Mouse (Mus musculus) cerebellum, adult 18-20 months (tissue): ENCODE measurements around the gene H2-DMb1.
"Not testable (repeated sequence)": the region's sequence is repeated elsewhere in the genome, so short reads cannot be mapped to it uniquely, and the experiment has no call there.

Experiments used
- DNase-seq, 2 experiments: peaks; one replicate each; pipeline ENCODE4 v3.0.0; 2021

The H2-DMb1 gene

GRCm38 (mm10) chr17:34123518-34123917 is 29.4 kb upstream of the H2-DMb1 start:
- no peak for DNase-seq

- no peak for DNase-seq
Observed at GRCm38 (mm10) chr17:34124649-34125048, 28.2 kb upstream of the H2-DMb1 start.

DNA sequence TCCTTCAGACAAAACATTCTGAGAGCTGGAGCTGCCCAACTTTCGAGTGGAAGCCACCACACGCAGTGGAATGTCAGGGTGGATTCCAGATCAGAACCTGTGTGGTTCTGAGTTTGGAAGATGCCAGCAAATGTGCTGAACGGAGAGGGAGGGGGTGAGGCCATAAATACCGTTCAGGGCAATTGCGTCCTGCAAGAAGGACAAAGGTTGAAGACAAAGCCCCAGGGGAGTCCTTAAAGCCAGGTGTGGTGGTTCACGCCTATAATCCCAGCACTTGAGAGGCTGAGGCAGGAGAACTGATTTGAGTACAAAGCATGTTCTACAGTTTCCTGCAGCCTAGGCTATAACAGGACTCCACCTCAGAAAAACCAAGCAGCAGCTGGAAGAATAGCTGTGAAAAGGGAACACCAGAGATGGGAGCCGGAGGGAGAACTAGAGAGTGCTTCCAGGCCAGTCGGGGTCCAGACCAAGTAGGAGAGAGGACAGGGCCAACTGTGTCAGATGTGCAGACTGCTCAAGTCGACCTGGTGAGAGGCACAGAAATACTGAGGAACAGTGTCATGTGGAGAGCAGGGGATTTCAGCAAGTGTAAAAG is 25.9 kb upstream of the H2-DMb1 start:
- DNase-seq, result no peak

DNA sequence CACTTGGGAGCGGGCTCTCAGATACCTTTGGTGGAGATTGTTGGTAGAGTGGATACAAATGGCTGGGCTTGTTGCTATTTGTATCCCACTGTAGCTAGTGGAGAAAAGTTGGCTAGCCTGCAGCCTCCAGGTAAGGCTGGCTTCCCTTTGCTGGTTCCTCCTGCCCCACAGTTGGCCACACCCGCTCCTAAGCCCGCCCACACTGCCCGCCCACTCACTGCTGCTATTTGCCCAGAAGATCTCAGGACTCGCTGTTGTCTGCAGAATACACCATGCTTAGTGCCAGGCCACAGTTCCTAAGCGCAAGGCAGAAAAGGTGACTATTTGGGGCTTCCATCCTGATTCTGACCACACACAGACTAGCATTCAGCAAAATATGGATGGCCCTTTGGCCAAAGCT is 25.4 kb upstream of the H2-DMb1 start:
- peak; percentile 69 to 82 for DNase-seq

GRCm38 (mm10) chr17:34128264-34128937 is 24.5 kb upstream of the H2-DMb1 start:
- no peak for DNase-seq

DNA sequence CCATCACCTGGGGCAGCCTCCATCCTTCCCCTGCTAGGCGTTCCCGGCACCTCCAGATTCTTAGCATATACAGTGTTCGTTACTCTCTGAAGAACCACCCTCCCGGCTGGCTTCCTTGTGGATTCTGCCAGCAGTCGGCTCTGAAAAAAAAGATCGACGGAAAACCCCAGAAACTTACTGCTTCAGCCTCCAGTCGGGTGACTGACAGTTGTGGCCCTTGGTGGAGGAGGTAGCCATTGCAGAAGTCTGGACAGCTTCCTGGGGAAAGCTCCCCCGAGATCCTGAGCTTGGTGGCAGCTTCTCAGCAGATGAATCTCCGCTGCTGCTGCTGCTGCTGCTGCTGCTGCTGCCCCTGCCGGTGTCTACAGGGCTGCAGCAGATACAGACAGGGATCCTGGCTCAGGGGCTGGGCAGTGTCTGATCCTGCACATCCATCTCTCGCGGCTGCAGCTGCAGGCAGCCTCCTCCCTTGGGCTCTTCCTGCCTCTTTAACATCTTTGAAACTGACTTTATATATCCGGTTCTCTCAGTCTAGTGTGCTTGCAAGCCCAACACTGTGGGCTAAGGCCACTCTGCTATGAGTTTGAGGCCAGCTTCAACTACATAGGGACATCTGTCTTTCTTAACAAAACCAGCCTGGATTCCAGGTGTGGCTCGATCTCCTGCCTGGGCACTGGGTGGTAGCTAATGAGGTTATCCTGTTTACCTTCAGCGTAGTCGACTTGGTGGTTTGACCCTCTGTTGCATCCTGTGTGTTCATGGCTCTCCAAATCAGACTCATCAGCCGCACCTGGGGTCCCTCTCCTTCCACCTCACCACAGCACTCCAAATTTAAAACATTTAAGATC is 23.7 kb upstream of the H2-DMb1 start:
- no peak for DNase-seq

DNA sequence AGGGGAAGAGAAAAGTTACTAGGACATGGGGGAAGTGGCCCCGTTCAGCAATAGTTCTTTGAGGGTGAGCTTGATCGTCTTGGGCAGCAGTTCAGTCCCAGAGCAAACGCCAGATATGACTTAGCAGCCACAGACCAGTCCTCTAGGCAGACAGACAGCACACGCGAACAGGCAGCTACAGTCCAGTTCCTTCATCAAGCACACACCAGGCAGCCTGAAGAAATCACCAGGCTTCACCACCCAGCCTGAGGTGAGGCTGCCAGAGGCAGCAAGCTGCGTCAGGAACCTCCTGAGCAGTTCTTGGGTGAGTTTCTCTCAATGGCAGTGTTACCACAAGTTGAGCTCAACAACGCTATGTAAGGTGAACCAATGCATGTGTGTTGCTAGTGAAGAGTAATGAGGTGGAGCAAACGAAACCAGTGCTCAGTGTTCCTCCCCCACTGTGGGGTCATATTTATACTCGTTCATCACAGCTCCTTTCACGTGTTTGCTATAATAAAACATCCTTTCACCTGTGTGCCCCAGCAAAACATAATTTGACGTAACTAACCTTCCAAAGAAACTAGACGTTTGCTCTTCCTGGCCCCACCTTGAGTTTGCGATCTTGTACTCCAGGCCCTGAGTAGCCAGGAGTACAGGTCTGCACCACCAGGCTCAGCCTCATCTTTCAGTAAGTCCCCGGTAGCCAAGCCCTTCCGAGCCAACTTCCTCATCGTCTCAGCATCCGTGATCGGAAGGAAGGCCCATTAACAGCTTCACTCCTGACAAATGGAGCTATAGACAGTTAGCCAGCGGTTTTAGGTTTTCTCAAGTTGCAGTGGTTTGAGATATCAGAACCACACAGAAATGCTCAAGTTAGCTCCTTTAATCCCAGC is 22.6 kb upstream of the H2-DMb1 start:
- DNase-seq, result no peak

- no peak for DNase-seq
Observed at GRCm38 (mm10) chr17:34131911-34132310, 21.0 kb upstream of the H2-DMb1 start.

- DNase-seq, result no peak
Observed at GRCm38 (mm10) chr17:34133289-34133688, 19.6 kb upstream of the H2-DMb1 start.

DNA sequence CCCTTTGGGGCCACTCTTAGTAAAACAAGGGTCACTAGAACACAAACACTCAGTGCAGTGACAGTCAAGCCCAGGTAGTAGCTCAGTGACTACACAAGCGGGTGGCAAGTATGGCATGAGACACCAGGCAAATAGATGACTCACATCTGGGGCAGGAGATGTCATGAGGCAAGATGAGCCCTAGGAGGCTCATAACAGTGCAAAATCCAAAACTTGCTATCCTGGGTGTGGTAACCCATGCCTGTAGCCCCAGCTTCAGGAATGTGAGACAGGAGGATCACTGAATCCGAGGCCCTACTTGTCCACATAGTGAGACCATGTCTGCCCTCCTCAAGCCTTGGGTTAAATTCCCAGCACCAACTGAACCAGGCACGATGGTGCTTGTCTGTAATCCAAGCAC is 18.4 kb upstream of the H2-DMb1 start:
- DNase-seq, result no peak

- DNase-seq, result peak; percentile 97 to 99
Observed at GRCm38 (mm10) chr17:34135297-34136224, 17.3 kb upstream of the H2-DMb1 start.

GRCm38 (mm10) chr17:34137601-34138000 is 15.3 kb upstream of the H2-DMb1 start:
- no peak for DNase-seq

- DNase-seq, result no peak
Observed at GRCm38 (mm10) chr17:34138655-34139054, 14.2 kb upstream of the H2-DMb1 start.

DNA sequence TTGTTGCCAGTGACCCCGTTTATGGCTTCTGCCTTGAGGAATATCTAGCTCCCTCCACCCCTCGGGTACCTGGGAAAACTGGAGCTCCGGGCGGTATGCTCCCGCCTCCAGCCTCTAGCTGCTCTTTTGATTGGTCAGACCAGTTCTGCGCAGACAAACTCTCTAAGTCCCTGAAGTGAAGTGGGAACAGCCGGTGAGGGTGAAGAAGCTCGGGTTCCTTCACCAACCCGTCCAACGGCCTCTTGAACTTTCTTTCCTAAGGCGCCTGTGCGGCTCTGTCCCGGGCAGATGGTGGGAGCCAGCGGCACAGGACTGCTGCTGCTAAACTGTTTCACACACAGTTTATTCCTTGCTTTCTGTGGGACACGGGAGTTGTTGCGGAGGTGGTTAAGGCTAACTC is 13.5 kb upstream of the H2-DMb1 start:
- no peak for DNase-seq

GRCm38 (mm10) chr17:34140240-34140639 is 12.6 kb upstream of the H2-DMb1 start:
- DNase-seq, result no peak

DNA sequence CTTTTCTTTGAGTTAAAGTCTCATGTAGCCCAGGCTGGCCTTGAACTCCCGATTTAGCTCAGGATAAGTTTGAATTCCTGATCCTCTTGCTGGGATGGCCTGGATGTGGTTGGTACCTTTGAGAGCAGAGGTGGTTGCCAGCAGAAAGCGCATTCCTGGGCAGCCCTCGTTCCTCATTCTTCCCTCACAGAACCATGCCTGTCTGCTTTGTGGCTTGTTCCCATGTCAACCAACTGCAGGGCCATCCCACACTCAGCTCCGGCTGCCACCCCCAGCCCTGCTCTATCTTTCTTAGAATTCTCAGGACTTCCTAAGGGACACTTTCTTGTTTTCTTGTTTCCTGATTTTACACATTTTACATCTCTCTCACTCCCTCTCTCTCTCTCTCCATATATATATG is 11.4 kb upstream of the H2-DMb1 start:
- no peak for DNase-seq

- no peak for DNase-seq
Observed at GRCm38 (mm10) chr17:34142456-34143010, 10.3 kb upstream of the H2-DMb1 start.

DNA sequence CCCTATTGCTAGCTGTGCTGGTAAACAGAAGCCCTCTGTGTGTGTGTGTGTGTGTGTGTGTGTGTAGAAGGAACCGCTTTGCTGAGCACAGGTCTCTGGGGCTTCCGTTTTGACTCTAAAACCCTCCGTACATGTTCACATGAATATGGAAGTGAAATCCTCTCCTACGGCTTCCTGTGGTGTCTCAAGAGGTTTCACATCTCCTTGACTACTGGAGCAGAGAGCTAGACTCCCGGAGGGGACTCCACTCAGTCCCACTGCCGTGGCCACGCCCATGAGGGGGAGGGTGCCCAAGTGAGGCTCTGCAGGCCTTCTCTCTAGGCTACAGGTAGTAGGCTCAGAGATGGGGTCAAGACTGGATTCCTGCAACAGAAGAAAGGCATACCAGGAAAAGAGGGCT is 9.8 kb upstream of the H2-DMb1 start, which contains the start of gene H2-DMb2:
Gene H2-DMb2, plus strand, starts transcription at position 275 of the 400 bp plus-strand sequence.
- no peak for DNase-seq

DNA sequence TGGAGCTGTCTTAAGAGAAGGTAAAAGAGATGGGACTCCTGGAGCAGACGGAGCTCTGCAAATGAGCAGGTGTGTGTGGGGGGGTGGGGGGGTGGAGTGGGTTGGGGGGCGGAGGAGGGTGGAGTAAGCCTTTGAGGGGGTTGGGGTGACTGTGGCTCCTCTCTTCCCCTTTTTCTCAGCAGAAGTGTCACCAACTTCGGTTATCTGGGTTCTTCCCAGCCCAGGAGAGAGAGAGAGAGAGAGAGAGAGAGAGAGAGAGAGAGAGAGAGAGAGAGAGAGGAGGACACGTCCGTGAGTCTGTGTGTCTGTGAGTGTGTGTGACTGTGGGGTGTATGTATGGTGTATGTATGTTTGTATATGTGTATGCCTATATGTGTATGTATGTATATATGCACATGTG is 9.4 kb upstream of the H2-DMb1 start:
- DNase-seq, result no peak

GRCm38 (mm10) chr17:34144221-34144620 is 8.7 kb upstream of the H2-DMb1 start:
- DNase-seq, result not testable (repeated sequence)

DNA sequence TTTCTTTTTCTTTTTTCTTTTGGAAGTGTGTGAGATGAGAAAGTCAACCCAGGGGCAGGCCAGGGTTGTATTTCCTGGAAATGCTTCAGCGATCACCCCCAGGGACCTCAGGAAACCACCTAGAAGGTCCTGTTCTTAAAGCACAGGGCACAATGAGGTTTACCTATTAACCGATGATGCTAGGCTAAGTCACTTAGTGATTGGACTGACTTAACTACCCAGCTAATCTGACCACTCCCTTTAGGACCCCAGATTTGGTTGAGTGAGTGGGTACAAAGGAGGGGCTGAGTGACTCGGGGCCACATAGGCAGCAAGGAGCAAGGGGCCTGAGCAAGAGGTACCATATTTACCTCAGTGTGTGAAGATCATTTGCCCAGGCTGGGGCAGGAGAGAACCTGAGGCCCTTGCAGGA is 7.9 kb upstream of the H2-DMb1 start:
- no peak for DNase-seq
